Mouse (Mus musculus) adrenal gland, postnatal 25 days (tissue): ENCODE results near the gene Sh3bp1. TPM values are rescaled to one million over a fixed set of nuclear protein-coding genes. Genes with fewer than 3 reads are reported as not detected.

Source experiments
- DNase-seq: peaks from one replicate; pipeline ENCODE4 v3.0.0; 2021; ENCODE audit warnings: mixed read lengths
- total RNA-seq: library from RNA; stranded (reverse); gene quantifications from 2 replicates; pipeline ENCODE4 v1.2.3, GENCODE M21; 2021

Gene Sh3bp1
- total RNA-seq, 1 experiment from 2014 or later, result 8.8 TPM

GRCm38 (mm10) chr15:78915660-78916017 lies 16.1 kb downstream of the Sh3bp1 start:
- DNase-seq, result peak; percentile 51

- no peak for DNase-seq
These were observed 16.7 kb downstream of the Sh3bp1 start for GRCm38 (mm10) chr15:78916052-78916826.

GRCm38 (mm10) chr15:78918126-78918525 lies 18.6 kb downstream of the Sh3bp1 start:
- DNase-seq, result no peak

GRCm38 (mm10) chr15:78919914-78920313 lies 20.3 kb downstream of the Sh3bp1 start:
- DNase-seq, result no peak

GRCm38 (mm10) chr15:78922700-78923099 lies 23.1 kb downstream of the Sh3bp1 start:
- no peak for DNase-seq

- DNase-seq, result no peak
These were observed 24.0 kb downstream of the Sh3bp1 start for GRCm38 (mm10) chr15:78923585-78923984.

GRCm38 (mm10) chr15:78925129-78925528 lies 25.6 kb downstream of the Sh3bp1 start:
- peak; percentile 49 for DNase-seq

- DNase-seq, result peak; percentile 90
These were observed 26.7 kb downstream of the Sh3bp1 start, which contains the start of gene Lgals1 for GRCm38 (mm10) chr15:78926021-78926919. TSS of gene Lgals1 (plus strand) at chr15:78926725.

GRCm38 (mm10) chr15:78927021-78927787 lies 27.6 kb downstream of the Sh3bp1 start:
- peak; percentile 51 for DNase-seq

GRCm38 (mm10) chr15:78927788-78928457 lies 28.4 kb downstream of the Sh3bp1 start:
- DNase-seq, result peak; percentile 74

GRCm38 (mm10) chr15:78928539-78928938 lies 29.0 kb downstream of the Sh3bp1 start:
- DNase-seq, result no peak

- DNase-seq, result no peak
These were observed 30.7 kb downstream of the Sh3bp1 start for GRCm38 (mm10) chr15:78930192-78930706.

- no peak for DNase-seq
These were observed 31.3 kb downstream of the Sh3bp1 start for GRCm38 (mm10) chr15:78930801-78931426.

- DNase-seq, result peak; percentile 58
These were observed 32.0 kb downstream of the Sh3bp1 start for GRCm38 (mm10) chr15:78931577-78931976.

GRCm38 (mm10) chr15:78934784-78935320 lies 35.3 kb downstream of the Sh3bp1 start, which contains the start of gene Nol12:
TSS of gene Nol12 (plus strand) at chr15:78934933.
- peak; percentile 74 for DNase-seq

- no peak for DNase-seq
These were observed 36.8 kb downstream of the Sh3bp1 start for GRCm38 (mm10) chr15:78936403-78936802.

GRCm38 (mm10) chr15:78937311-78937710 lies 37.7 kb downstream of the Sh3bp1 start:
- no peak for DNase-seq

GRCm38 (mm10) chr15:78937963-78938362 lies 38.4 kb downstream of the Sh3bp1 start:
- DNase-seq, result no peak

- no peak for DNase-seq
These were observed 40.8 kb downstream of the Sh3bp1 start for GRCm38 (mm10) chr15:78940325-78940724.

GRCm38 (mm10) chr15:78942663-78943062 lies 43.1 kb downstream of the Sh3bp1 start:
- peak; percentile 80 for DNase-seq

- DNase-seq, result no peak
These were observed 46.7 kb downstream of the Sh3bp1 start for GRCm38 (mm10) chr15:78946232-78946631.
